Mouse (Mus musculus): Measurements from ENCODE around the gene Metap1d. TPM values are rescaled to one million over a fixed set of nuclear protein-coding genes. Genes with fewer than 3 reads are reported as not detected.

Metap1d gene
- total and polyA plus RNA-seq, 3 experiments = 19.5 to 28.5 TPM; not detected in 1

DNA sequence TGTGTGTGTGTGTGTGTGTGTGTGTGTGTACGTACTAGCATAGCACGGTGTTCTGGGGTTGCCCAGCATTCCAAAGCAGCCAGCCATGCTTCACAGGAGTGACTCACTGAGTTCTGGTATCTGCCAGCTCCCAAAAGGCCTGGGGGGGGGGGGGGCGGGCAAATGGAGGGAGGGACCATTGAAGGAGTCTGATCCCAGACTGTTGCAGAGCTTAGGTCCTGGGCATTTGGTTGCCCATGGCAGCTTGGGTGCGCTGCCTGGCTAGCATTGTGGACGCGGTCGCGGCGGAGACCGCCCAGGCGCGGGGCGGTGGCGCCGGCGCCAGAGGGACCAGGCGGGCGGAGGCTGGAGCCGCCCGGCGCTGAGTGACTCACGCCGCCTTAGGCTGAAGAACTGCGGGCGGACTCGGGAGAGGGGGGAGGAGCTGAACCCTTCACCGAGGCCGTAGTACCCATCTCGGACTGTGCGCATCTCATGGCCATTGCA, 89.8 kb downstream of the Metap1d start:
- TF ChIP-seq HCFC1 (IDR thresholded peaks at IDR 0.05; ENCODE audit: low read depth, low read length) (no peak), POLR2A (IDR thresholded peaks at IDR 0.05; ENCODE audit: control insufficient read depth in 1 of 2, insufficient read depth in 1 of 2, low read depth in 1 of 2, low read length in 2 of 2, poor library complexity in 1 of 2) (0 out of 4 replicates have a peak, but pooled peaks of 1 of the 2 experiments have one; percentile 24), UBTF (IDR thresholded peaks at IDR 0.05; ENCODE audit: borderline replicate concordance, insufficient read depth, low read depth, low read length) (peak; percentile 93; the same call in 1 of the 2 replicates), MXI1 (IDR thresholded peaks at IDR 0.05; ENCODE audit: low read depth, low read length) (0 out of 2 replicates have a peak, but pooled peaks have one; percentile 49)
- H3K36me3 ChIP-seq (ENCODE audit: control insufficient read depth in 1 of 2, insufficient read depth in 2 of 2, low read length in 2 of 2) = peaks cover 0 to 12% of the 10 kb centered on the region in 2 experiments; a peak in 2 of 4 replicates
- H3K4me1 ChIP-seq (ENCODE audit: control insufficient read depth in 1 of 2, insufficient read depth in 2 of 2, low read length in 2 of 2) = peaks cover 9 to 16% of the 10 kb centered on the region in 2 experiments; a peak in 3 of 4 replicates
- H3K4me3 ChIP-seq (ENCODE audit: control insufficient read depth in 1 of 2, insufficient read depth in 1 of 2, low read depth in 2 of 2, low read length in 2 of 2) = peak overlapping the region; percentile 60 to 86
- H3K79me2 ChIP-seq (ENCODE audit: control insufficient read depth, insufficient read depth, low read length, poor library complexity) = no peaks in the 10 kb centered on the region
- H3K9ac ChIP-seq (ENCODE audit: control insufficient read depth, low read depth, low read length, poor library complexity, severe bottlenecking) = peak overlapping the region; percentile 70
- peak overlapping the region; percentile 71 for H3K27ac ChIP-seq (ENCODE audit: control insufficient read depth, low read depth, low read length)
- no peaks in the 10 kb centered on the region for H3K27me3 ChIP-seq (ENCODE audit: control insufficient read depth in 1 of 2, insufficient read depth in 2 of 2, low read length in 2 of 2)
- DNase-seq (ENCODE audit: low read depth, low spot score) = peak; percentile 75
- H3K9me3 ChIP-seq (replicated peaks; ENCODE audit: insufficient read depth, low read length) = no peaks in the 10 kb centered on the region

DNA sequence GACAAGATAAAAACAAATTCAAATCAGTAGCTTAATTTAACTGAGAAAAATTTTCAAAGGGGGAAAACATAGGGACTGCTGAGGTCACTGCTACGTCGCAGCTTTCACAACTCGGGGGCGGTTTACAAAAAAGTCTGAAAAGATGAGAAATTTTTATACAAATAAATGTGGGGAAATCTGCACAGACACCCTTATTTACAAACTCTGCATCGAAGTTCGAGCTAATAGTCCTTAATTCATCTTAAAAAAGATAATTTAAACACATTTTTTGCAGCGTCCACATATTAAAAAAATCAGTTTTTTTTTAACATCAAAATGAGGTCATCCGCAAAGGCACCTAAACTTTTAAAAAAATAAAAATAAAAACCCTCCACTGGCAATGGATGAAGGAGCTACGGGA, 90.5 kb downstream of the Metap1d start:
- TF ChIP-seq USF2 (IDR thresholded peaks at IDR 0.05; ENCODE audit: borderline replicate concordance in 1 of 2, insufficient read depth in 1 of 2, low read depth in 1 of 2, low read length in 2 of 2) (no peak), SIN3A (IDR thresholded peaks at IDR 0.05; ENCODE audit: low read length) (0 out of 2 replicates have a peak, but pooled peaks have one; percentile 8), CHD2 (IDR thresholded peaks at IDR 0.05; ENCODE audit: low read length) (no peak), ZKSCAN1 (IDR thresholded peaks at IDR 0.05; ENCODE audit: low read depth, low read length) (no peak)
- Histone ChIP-seq H3K36me3 (ENCODE audit: control insufficient read depth in 1 of 2, insufficient read depth in 2 of 2, low read length in 2 of 2) (peaks cover 0 to 10% of the 10 kb centered on the region in 2 experiments; a peak in 2 of 4 replicates), H3K9me3 (replicated peaks; ENCODE audit: insufficient read depth, low read length) (no peaks in the 10 kb centered on the region), H3K79me2 (ENCODE audit: control insufficient read depth, insufficient read depth, low read length, poor library complexity) (no peaks in the 10 kb centered on the region), H3K27ac (ENCODE audit: control insufficient read depth, low read depth, low read length) (no peak overlapping the region), H3K4me1 (ENCODE audit: control insufficient read depth in 1 of 2, insufficient read depth in 2 of 2, low read length in 2 of 2) (peaks cover 9 to 13% of the 10 kb centered on the region in 2 experiments; a peak in 3 of 4 replicates), H3K27me3 (ENCODE audit: control insufficient read depth in 1 of 2, insufficient read depth in 2 of 2, low read length in 2 of 2) (no peaks in the 10 kb centered on the region), H3K9ac (ENCODE audit: control insufficient read depth, low read depth, low read length, poor library complexity, severe bottlenecking) (peak overlapping the region; percentile 70), H3K4me3 (ENCODE audit: control insufficient read depth in 1 of 2, insufficient read depth in 1 of 2, low read depth in 2 of 2, low read length in 2 of 2) (peak overlapping the region; percentile 60 to 86)
- DNase-seq (ENCODE audit: low read depth, low spot score) = peak; percentile 22

DNA sequence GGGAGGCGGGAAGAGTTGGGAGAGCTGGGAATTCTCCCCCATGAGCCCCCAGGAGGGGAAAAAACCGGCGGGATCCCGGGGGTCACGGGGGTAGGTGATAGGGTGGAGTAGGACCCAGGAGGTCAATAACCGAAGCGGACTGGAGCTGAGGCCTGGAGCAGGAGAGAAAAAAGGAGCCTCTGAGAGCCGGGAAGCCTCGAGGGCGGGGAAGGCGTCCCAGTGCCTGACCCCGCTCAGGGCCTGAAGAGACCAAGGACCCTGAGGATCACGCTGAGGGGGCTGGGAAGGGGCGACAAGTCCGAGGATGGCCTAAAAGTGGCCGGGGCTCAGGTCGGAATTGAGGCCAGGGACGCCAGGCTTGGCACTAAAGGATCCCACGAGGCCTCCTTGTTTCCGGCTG, 90.9 kb downstream of the Metap1d start:
- Histone ChIP-seq H3K9me3 (replicated peaks; ENCODE audit: insufficient read depth, low read length) (no peaks in the 10 kb centered on the region), H3K36me3 (ENCODE audit: control insufficient read depth in 1 of 2, insufficient read depth in 2 of 2, low read length in 2 of 2) (peaks cover 0 to 10% of the 10 kb centered on the region in 2 experiments; a peak in 2 of 4 replicates), H3K27ac (ENCODE audit: control insufficient read depth, low read depth, low read length) (no peak overlapping the region), H3K9ac (ENCODE audit: control insufficient read depth, low read depth, low read length, poor library complexity, severe bottlenecking) (no peak overlapping the region), H3K27me3 (ENCODE audit: control insufficient read depth in 1 of 2, insufficient read depth in 2 of 2, low read length in 2 of 2) (no peaks in the 10 kb centered on the region), H3K79me2 (ENCODE audit: control insufficient read depth, insufficient read depth, low read length, poor library complexity) (no peaks in the 10 kb centered on the region), H3K4me3 (ENCODE audit: control insufficient read depth in 1 of 2, insufficient read depth in 1 of 2, low read depth in 2 of 2, low read length in 2 of 2) (no peak overlapping the region), H3K4me1 (ENCODE audit: control insufficient read depth in 1 of 2, insufficient read depth in 2 of 2, low read length in 2 of 2) (peaks cover 9 to 13% of the 10 kb centered on the region in 2 experiments; a peak in 3 of 4 replicates)
- no peak for DNase-seq (ENCODE audit: low read depth, low spot score)
- TF ChIP-seq MYB (IDR thresholded peaks at IDR 0.05; ENCODE audit: low read depth, low read length) (no peak), JUND (IDR thresholded peaks at IDR 0.05; ENCODE audit: low read depth, low read length) (no peak), RCOR1 (IDR thresholded peaks at IDR 0.05; ENCODE audit: low read depth, low read length) (no peak), ELF1 (IDR thresholded peaks at IDR 0.05; ENCODE audit: low read depth, low read length) (no peak), BHLHE40 (IDR thresholded peaks at IDR 0.05; ENCODE audit: borderline replicate concordance, low read depth, low read length) (no peak), NRF1 (IDR thresholded peaks at IDR 0.05; ENCODE audit: insufficient read depth, low read depth, low read length, poor library complexity, severe bottlenecking) (no peak), MYC (IDR thresholded peaks at IDR 0.05; ENCODE audit: low read depth, low read length) (no peak), ZC3H11A (IDR thresholded peaks at IDR 0.05; ENCODE audit: low read depth, low read length) (no peak), ZNF384 (IDR thresholded peaks at IDR 0.05; ENCODE audit: low read depth, low read length) (no peak)

All from MEL (cell line).